Mouse (Mus musculus) heart, adult 8-10 months (tissue): ENCODE data around the gene Nxn. TPM values are rescaled to one million over a fixed set of nuclear protein-coding genes. Genes with fewer than 3 reads are reported as not detected.
"Not testable (repeated sequence)": the region's sequence is repeated elsewhere in the genome, so short reads cannot be mapped to it uniquely, and the experiment has no call there.

ENCODE experiments used
- DNase-seq: peaks from one replicate; pipeline ENCODE4 v3.0.0; 2022; ENCODE audit warnings: low spot score
- total RNA-seq, 4 experiments: library from RNA; stranded (reverse); gene quantifications; 2 replicates each; pipeline ENCODE4 v1.2.4; 2022

Gene Nxn
- total RNA-seq, 4 experiments from 2014 or later = 9.8 to 13.0 (median 11.0) TPM

DNA sequence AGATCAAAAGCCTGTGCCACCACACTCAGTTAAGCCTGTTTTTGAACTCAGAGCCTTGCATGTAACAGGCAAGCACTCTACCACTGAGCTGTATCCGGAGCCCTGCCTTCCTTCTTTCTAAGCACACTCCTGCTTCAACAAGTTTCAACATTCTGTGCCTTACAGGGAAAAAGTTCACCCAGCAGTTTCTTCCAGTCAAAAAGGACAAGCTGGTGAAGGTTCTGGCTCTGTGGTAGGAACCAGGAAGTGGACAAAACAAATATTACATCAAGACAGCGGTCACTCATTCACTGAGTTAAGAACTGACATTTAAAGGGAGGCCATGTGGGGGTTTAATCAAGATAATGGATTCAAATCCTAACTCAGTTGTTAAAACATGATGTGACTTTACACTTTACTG lies 183.9 kb downstream of the Nxn start:
- no peak for DNase-seq

DNA sequence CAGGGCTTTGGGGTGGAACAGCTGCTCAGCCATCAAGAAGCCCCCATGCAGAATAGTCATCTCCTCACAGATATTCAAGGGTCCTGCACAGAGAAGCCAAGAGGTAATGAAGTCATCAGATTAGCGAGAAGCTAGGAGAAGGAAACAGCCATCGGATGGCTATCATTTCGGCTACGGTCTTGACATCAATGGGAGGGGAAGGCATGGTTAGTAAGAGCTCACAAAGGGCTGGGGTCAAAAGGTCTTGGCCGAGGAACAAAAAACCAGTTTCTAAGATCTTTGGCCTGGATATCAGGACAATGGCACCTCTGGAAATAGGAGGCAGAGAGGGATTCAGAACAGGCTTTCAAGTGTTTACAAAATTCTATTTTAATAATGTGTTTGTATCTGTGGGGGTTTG lies 185.1 kb downstream of the Nxn start:
- DNase-seq = no peak

DNA sequence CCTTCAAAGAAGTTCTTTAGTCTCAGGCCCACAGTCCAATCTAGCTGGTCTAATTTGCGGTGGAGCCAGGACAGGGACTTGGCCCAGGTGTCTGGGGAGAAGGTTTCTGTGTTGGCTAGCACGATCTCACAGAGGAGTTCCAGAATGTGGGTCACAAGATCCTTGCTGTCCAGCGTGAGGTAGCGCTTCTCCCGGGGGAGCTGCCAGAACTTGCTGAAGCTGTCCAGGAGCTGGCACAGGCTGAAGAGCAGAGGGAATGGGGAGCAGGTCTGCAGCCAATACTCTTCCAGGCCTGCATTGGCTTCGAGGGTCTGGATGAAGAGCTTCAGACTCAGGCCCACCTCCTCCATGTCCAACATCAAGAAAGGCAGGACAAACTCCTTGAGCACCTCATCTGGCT lies 187.3 kb downstream of the Nxn start:
- not testable (repeated sequence) for DNase-seq

DNA sequence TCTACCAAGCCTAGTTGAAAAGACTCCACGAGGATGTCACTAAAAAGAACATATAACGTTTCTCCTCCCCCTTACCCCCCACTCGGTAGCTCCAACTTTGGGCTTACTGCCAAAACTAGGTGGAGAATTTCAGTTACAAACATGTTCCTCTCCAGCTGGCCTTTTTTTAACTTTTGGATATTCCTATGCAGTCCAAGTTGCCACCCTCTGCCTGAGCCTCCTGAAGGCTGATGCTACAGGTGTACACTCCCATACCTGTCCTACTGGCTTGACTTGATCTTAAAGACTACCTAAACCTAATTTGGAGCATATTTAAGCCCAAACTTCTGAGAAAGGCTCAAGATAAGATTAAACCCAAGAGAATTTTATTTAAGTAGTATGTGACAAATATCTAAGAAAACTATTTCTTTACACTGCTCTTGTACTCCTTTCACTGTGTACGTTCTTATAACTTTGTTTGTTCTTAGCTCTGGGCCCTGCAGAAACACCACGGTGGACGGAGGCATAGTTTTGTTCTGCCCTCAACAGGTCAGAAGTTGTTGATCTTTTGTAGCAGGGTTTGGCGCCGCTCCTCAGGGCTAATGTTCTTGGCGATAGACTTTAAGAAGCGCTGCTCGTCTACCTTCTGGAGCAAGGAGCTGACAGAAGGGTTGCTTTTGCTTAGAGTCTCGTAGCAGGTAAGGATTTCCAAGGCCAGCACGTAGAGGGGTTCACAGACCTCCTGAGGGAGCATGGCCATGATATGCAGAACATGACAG lies 188.5 kb downstream of the Nxn start:
- DNase-seq = no peak

Other genes starting within 250 kb of the Nxn start
- gene Vps53, start 219.5 kb downstream of the Nxn start, total RNA-seq = 10 to 100 TPM; 27.2 to 29.9 (median 29.5) TPM
- gene Fam57a, start 219.5 kb downstream of the Nxn start, total RNA-seq = 1 to 10 TPM; 2.0 to 3.0 (median 2.5) TPM
- gene Dbil5, start 181.5 kb downstream of the Nxn start, total RNA-seq = under 1 TPM in 3 of 4 experiments, not detected in 1; 0.50 to 0.68 (median 0.60) TPM
- 1 to 10 TPM; 2.5 to 4.6 (median 3.7) TPM for gene Gemin4, start 181.5 kb downstream of the Nxn start, total RNA-seq
- gene Mrm3, start 155.4 kb downstream of the Nxn start, total RNA-seq = 10 to 100 TPM; 23.7 to 28.3 (median 26.3) TPM
- gene Glod4, start 155.4 kb downstream of the Nxn start, total RNA-seq = 10 to 100 TPM; 38.8 to 46.4 (median 43.1) TPM
- gene Timm22, start 7.8 kb upstream of the Nxn start, total RNA-seq = 10 to 100 TPM; 32.9 to 54.5 (median 39.9) TPM
- 10 to 100 TPM; 21.9 to 28.6 (median 25.0) TPM for gene Abr, start 223.2 kb upstream of the Nxn start, total RNA-seq